Mouse (Mus musculus) right cerebral cortex, postnatal 10 days (tissue): ENCODE data around the gene Zfp1.

Experiments used
- DNase-seq, 2 experiments: peaks; one replicate each; pipeline ENCODE4 v3.0.0; 2021; ENCODE audit warnings: low spot score in 2 of 2

Zfp1 gene

DNA sequence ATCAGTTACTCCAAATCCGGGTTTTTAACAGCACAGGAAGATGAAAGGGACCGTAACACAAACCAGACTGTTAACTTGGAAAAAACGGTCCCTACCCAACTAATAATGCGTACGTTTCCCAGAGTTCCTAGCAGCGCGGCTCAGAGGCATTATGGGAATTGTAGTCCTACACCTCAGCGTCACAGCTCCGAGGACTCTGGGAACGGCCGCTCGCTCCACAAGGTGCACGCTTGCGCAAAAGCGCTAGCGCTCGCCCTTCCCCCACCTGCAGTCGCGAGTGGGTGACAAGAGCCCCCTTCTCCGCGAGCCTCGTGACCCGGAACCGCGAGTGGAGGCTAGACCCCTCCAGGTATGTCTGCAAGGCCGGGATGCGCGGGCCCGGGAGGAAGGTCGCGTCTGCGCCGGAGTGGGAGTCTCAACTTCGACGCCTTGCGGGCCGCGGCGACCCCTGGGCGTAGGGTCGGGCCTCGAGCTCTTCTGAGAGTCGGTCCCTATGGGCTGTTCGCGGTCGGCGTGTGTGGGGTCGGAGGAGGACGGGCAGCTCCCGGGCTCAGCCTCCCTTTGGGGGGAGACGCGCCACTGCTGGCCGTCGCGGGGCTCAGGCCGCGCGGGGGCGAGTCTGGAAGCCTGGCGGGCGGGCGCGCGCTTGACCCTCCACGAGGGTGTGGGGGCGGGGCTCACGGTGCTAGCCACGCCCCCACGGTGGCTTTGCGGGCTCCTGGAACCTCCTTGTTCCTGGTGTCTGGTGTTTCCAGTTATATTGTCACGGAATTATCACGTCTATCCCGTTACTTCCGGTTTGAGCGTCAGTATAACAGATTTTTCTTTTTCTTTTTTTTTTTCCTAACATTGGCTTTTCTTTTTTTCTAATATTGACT, at the start of gene Zfp1:
Gene Zfp1, plus strand, starts transcription at position 138 of the 878 bp plus-strand sequence.
- DNase-seq, result peak; percentile 97 to 98

DNA sequence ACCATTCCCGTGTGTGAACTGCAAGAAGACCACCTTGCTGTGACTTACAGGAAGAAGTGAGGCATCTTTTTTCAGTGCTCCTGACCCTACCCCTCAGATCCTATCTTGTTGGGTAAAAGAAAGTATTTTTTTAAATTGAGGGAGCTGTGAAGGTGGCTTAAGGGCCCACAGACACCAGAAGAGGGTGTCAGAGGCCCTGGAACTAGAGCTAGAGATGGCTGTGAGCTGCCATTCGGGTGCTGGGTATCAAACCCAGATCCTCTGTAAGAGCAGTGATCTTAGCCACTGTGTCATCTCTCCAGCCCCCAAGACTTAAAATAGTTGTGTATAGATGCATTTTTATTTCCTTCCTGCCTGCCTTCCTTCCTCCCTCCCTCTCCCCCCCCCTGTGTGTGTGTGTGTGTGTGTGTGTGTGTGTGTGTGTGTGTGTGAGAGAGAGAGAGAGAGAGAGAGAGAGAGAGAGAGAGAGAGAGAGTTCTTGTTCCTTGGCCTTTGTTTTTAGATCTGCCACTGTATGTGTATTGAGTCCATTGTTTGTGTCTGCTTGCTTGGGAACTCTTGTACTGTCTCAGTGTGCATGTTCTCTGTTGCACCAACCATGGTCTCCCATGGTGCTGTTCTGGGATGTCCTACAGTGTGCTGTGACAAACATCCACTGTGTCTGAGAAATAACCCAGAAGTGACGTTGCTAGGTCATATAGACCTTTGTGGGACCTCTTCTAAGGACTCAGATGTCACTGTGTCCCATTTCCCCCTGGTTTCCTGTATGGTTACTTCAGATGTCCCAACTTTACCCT, 49.0 kb upstream of the Zfp1 start:
- no peak for DNase-seq

GRCm38 (mm10) chr8:111594951-111595350, 48.2 kb upstream of the Zfp1 start:
- no peak for DNase-seq

- peak; percentile 55 to 62 for DNase-seq
These were observed 47.3 kb upstream of the Zfp1 start for GRCm38 (mm10) chr8:111595712-111596484.

GRCm38 (mm10) chr8:111596485-111596821, 46.7 kb upstream of the Zfp1 start:
- DNase-seq, result no peak

DNA sequence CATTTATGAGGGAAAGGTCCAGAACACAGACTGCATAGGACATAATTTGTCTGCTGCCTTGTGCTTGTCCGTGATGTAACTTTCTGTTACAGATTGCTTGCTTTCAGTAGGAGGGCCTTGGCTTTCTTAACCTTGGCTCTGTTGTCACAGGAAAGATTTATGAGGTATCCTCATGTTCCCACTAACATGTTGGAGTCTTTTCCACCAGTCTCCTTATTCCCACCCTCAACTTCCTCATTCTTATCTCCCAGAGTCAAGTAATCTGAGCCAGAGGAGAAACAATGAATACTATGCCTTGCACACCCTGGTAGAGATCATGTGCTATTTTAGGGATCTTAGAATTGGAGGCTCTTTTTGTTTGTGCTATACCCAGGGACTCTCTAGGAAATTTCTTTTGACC, 45.9 kb upstream of the Zfp1 start:
- no peak for DNase-seq

DNA sequence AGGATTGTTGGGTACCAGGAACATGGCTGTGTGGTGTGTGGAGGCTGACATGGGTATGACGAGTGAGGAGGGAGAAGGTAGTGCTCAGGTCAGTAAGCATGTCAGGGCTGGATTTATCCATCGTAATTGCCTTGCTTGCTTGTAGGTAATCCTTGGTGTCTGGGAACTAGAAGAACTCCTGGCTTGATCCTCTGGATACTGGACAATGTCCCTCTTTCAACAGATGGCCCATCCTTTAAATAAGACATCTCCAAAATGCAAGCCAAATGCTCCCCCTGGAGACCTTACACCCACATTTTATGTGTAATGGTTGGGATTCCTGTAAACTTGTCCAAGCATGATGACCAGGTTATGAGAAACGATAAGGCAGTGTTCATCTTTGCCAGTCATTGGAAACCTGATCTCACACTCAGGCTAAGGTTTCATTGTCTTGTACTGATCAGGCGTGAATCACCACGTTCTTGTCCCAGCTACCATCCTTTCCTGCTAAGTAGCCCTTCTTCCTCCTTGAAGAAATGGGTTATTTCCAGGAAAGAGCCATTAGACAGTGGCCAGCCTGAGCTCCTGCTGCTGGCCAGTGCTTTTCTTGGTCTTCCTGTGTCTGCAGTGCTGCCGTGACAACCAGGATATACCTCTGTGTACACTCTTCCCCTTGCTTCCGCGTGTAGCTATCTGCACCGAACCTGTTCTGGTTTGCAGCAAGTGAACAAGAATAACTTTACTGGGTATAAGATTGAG, 43.3 kb upstream of the Zfp1 start:
- no peak for DNase-seq

- DNase-seq, result peak; percentile 47 to 60
These were observed 41.2 kb upstream of the Zfp1 start for GRCm38 (mm10) chr8:111602050-111602449.

DNA sequence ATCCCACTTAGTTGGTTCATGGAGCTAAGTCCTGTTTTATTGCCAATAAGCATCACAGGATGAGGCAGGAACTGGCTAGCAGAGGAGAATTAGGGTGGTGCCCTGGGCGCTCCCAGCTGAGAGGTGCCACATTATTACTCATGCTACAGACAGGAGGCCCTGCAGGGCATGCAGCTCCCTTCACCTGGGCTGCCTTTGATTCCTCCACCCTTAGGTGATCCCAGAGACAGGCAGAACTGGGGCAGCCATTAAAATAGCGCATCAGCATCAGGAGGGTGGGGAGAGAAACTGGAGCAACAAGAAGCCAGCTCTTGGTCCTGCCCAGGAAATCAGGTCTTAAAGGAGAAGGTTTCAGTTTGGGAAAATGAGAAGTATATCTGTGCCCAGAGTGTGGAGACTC, 38.2 kb upstream of the Zfp1 start:
- DNase-seq, result no peak

GRCm38 (mm10) chr8:111606961-111607360, 36.2 kb upstream of the Zfp1 start:
- no peak for DNase-seq

DNA sequence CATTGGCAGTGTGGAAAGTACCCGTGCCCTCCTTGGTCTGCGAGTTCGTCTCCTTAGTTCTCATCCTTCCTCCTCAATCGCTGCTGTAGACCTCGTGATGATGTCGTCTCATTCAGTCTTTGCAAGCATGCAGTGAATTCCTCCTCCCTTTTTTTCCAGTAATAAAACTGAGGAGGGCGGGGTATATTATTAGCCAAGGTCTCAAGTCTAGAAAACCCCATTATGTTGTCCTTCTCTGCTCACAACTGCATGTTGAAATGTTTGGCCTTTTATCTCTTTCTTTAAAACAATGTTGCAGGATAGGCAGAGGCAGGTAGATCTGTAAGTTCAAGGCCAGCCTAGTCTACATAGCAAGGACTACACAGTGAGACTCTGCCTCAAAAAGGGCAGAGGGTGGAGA, 35.8 kb upstream of the Zfp1 start:
- no peak for DNase-seq

DNA sequence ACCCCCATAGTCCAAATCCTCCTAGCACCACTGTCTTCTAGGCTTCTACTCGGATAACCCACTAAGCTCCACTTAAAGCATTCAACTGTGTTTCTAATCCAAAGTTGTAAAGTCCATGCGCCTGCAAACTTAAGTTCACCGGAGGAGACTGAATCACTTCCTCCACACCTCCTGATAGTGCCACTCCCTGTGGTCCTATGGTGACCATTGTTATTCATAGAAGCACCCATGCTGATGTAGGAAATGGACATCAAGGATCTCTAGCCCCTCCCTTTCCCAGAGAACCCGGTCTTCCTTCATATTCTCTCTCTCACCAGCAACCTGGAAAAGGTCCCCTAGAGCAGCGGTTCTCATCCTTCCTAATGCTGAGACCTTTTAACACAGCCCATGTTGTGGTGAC, 30.0 kb upstream of the Zfp1 start:
- DNase-seq, result no peak

DNA sequence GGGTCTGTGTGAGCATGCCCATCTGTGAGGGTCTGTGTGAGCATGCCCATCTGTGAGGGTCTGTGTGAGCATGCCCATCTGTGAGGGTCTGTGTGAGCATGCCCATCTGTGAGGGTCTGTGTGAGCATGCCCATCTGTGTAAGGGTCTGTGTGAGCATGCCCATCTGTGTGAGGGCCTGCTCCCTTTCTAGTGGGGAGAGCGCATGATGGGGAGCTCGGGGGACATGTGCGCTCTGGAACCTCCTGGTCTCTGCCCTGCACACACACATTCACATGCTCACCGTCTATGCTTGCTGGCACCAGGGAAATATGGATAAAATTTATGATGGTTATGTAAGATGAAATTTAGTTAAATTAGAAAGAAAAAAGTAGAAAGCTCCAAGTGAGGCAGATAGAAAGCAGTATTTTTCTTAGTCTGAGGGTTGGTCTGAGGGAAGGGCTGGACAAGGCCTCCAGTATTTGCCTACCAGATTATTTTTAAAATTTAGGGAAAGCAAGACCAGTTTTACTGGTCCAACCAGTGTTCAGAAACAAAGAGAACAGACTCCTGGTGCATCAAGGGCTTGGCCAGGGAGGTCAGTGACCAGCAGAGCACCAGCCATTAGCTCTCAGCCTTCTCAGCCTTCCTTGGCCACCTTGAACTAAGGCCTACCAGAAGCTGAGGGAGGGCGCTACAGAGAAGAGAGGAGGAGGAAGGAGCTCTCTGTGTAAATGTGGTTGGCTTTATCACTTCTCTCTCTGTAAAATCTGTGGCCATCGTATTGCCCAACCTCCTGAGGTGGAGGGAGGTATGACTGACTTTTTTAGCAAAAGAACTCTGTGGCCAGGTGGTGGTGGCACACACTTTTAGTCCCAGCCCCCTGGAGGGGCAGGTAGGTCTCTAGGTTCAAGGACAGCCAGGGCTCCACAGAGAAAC, 28.2 kb upstream of the Zfp1 start:
- no peak for DNase-seq

DNA sequence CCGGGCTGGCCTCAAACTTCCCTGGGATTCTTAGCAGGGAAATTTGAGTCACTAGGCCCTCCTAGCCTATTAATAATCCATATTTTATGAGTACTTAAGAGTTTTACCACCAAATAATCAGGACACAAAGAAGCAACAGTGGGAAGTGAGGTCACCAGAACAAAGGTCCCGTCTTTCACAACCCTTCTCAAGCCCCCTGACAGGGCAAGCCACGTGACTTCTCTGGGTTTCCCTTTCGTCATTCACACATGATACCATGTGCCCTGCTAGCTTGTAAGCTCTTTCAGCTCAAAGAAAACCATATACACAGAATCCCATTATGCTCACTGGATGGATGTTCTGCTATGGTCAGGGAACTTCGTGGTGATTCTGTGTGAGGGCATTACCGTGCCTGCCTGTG, 25.4 kb upstream of the Zfp1 start:
- DNase-seq, result no peak

DNA sequence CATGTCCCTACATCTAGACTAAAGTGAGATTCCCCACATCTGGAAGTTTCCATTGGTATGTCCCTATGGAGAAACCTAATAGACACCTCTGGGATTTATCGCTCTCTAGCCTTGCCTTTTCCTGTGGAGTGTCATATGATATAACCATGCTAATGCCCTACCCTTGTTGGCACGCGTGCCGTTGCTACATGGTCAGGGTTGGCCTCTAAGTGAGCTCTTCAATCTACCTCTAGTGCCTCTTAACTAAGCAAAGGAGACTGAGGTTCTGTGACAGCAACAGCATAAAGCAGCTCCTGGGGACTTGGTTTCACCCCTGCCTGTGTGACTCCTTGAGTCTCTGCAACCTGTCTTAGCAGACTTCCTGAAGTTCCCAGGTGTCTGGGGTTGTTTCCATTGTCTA, 24.9 kb upstream of the Zfp1 start:
- DNase-seq, result no peak

DNA sequence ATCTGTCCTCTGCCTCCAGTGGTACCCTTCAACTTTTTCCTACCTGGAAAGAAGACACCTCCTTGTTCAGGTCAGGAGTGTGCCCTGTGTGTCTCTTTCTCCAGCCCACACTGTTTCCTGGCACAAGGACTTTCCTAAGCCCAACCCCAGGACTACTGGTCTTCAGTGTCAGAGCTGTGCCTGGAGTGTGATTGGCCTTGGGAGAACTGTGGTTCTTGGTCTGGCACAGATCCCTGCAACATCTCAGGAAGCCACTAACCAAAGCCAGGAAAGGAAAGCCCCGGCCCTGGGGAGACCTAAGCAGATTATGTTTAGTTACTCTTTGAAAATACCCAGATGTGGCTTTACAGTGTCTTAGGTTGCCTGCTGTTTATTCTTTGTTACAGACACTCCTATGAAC, 23.3 kb upstream of the Zfp1 start:
- DNase-seq, result no peak

DNA sequence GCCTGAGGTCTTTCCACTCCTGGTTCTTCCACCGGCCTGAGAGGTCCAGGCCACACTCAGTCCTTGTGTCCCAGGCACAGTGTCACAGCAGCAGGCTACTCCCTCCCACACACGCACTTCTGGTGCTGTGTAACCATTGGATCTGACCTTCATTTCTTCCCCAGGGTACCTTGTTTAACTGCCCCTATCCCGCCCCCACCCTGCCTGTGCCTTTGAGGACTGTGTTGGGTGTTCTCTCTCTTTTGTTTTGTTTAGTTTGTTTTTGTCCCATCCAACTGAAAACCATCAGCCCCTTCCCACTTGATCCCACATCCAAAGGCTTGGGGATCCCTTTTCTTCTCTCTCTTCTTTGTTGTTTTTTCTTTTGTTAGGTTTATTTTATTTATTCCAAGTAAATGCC, 21.1 kb upstream of the Zfp1 start:
- DNase-seq, result no peak

- DNase-seq, result no peak
These were observed 20.6 kb upstream of the Zfp1 start for GRCm38 (mm10) chr8:111622553-111622952.

DNA sequence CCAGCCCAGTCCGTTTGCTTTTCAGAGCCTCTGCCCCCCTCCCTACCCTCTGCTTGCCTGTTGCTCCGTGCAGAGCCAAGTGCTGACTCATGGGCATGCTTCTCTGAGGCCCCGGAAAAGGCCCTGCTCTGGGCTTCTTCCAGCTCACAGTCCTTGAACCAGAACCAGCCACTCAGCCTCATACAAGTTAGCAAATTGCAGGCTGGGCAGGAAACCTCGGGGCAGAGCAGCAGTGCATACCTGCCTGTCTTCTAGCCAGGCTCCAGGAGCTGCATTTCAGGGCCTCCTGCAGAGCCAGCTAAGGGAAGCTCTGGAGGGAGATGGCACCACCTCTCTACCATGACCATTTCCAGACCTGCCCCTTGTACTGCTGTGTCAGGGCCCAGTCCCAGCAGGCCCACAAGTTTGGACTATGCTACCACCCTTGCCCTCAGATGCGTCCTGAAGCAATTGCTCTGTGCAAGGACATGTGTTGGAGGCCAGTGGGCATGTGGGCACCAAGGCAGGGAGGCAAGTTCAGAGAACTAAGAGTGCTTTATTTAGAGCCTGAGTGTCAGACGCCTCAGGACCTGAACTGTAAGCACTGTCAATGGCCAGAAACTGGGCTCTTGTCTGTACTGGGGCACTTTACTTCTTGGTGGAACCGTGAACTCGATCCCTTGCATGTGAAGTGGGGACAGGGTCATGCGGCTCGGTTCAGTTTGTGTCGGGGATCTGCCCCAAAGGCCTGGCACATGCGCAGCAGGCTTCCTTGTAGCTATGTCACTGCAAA, 18.9 kb upstream of the Zfp1 start:
- DNase-seq, result peak; percentile 64

DNA sequence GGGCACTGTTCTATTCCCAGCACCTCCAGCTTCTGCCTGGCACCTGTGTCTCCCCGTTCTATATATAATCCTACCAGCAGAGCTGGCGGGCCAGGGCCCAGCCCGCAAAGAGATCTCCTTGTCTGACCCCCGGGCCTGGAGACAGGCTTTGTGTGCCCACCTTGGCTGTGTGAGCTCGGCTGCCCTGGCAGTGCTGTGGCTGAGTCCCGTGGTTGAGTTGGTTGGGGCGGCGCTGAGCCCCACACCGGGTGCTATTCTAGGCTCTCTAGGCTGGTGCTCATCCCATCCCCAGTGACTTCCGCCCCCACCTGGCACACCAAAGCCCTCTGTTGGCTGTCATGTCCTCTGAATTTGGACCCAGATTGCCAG, 18.4 kb upstream of the Zfp1 start:
- DNase-seq, result peak in 1 of 2 experiments; percentile 39
